Mouse (Mus musculus): ENCODE data around the gene Slc2a3. TPM values are rescaled to one million over a fixed set of nuclear protein-coding genes. Genes with fewer than 3 reads are reported as not detected.
"Not testable (repeated sequence)": the region's sequence is repeated elsewhere in the genome, so short reads cannot be mapped to it uniquely, and the experiment has no call there.

Slc2a3 gene
- polyA plus RNA-seq, 1 experiment, result 36.3 TPM

- peak; percentile 5 for DNase-seq (ENCODE audit: low read depth)
- TF ChIP-seq POLR2A (IDR thresholded peaks at IDR 0.05; ENCODE audit: borderline replicate concordance, extremely low read depth, insufficient read depth, insufficient read length, poor library complexity, severe bottlenecking), result no peak
- TF ChIP-seq CTCF (IDR thresholded peaks at IDR 0.05; ENCODE audit: borderline replicate concordance, extremely low read depth, insufficient read depth, insufficient read length), result no peak
These were observed 97.7 kb downstream of the Slc2a3 start for GRCm38 (mm10) chr6:122703706-122704105.

- TF ChIP-seq POLR2A (IDR thresholded peaks at IDR 0.05; ENCODE audit: borderline replicate concordance, extremely low read depth, insufficient read depth, insufficient read length, poor library complexity, severe bottlenecking) (no peak), CTCF (IDR thresholded peaks at IDR 0.05; ENCODE audit: borderline replicate concordance, extremely low read depth, insufficient read depth, insufficient read length) (no peak)
- peak; percentile 11 for DNase-seq (ENCODE audit: low read depth)
These were observed 98.2 kb downstream of the Slc2a3 start for GRCm38 (mm10) chr6:122703251-122703650.

GRCm38 (mm10) chr6:122702480-122703124 lies 98.8 kb downstream of the Slc2a3 start:
- no peak for TF ChIP-seq CTCF (IDR thresholded peaks at IDR 0.05; ENCODE audit: borderline replicate concordance, extremely low read depth, insufficient read depth, insufficient read length)
- no peak for TF ChIP-seq POLR2A (IDR thresholded peaks at IDR 0.05; ENCODE audit: borderline replicate concordance, extremely low read depth, insufficient read depth, insufficient read length, poor library complexity, severe bottlenecking)
- peak; percentile 91 for DNase-seq (ENCODE audit: low read depth)

- DNase-seq (ENCODE audit: low read depth), result peak; percentile 11
- no peak for TF ChIP-seq POLR2A (IDR thresholded peaks at IDR 0.05; ENCODE audit: borderline replicate concordance, extremely low read depth, insufficient read depth, insufficient read length, poor library complexity, severe bottlenecking)
- no peak for TF ChIP-seq CTCF (IDR thresholded peaks at IDR 0.05; ENCODE audit: borderline replicate concordance, extremely low read depth, insufficient read depth, insufficient read length)
These were observed 99.6 kb downstream of the Slc2a3 start for GRCm38 (mm10) chr6:122701816-122702215.

GRCm38 (mm10) chr6:122699628-122700027 lies 101.8 kb downstream of the Slc2a3 start:
- not testable (repeated sequence) for DNase-seq (ENCODE audit: low read depth)

- DNase-seq (ENCODE audit: low read depth), result no peak
- no peak for TF ChIP-seq CTCF (IDR thresholded peaks at IDR 0.05; ENCODE audit: borderline replicate concordance, extremely low read depth, insufficient read depth, insufficient read length)
- no peak for TF ChIP-seq POLR2A (IDR thresholded peaks at IDR 0.05; ENCODE audit: borderline replicate concordance, extremely low read depth, insufficient read depth, insufficient read length, poor library complexity, severe bottlenecking)
These were observed 106.0 kb downstream of the Slc2a3 start for GRCm38 (mm10) chr6:122695398-122695797.

GRCm38 (mm10) chr6:122690082-122690481 lies 111.4 kb downstream of the Slc2a3 start:
- DNase-seq (ENCODE audit: low read depth), result no peak
- TF ChIP-seq POLR2A (IDR thresholded peaks at IDR 0.05; ENCODE audit: borderline replicate concordance, extremely low read depth, insufficient read depth, insufficient read length, poor library complexity, severe bottlenecking) (no peak), CTCF (IDR thresholded peaks at IDR 0.05; ENCODE audit: borderline replicate concordance, extremely low read depth, insufficient read depth, insufficient read length) (no peak)

GRCm38 (mm10) chr6:122689411-122690055 lies 111.9 kb downstream of the Slc2a3 start:
- DNase-seq (ENCODE audit: low read depth), result no peak
- no peak for TF ChIP-seq POLR2A (IDR thresholded peaks at IDR 0.05; ENCODE audit: borderline replicate concordance, extremely low read depth, insufficient read depth, insufficient read length, poor library complexity, severe bottlenecking)
- TF ChIP-seq CTCF (IDR thresholded peaks at IDR 0.05; ENCODE audit: borderline replicate concordance, extremely low read depth, insufficient read depth, insufficient read length), result no peak

- TF ChIP-seq POLR2A (IDR thresholded peaks at IDR 0.05; ENCODE audit: borderline replicate concordance, extremely low read depth, insufficient read depth, insufficient read length, poor library complexity, severe bottlenecking), result no peak
- no peak for TF ChIP-seq CTCF (IDR thresholded peaks at IDR 0.05; ENCODE audit: borderline replicate concordance, extremely low read depth, insufficient read depth, insufficient read length)
These were observed 114.7 kb downstream of the Slc2a3 start for GRCm38 (mm10) chr6:122686709-122687108.

GRCm38 (mm10) chr6:122682646-122683045 lies 118.8 kb downstream of the Slc2a3 start:
- DNase-seq (ENCODE audit: low read depth), result no peak
- TF ChIP-seq CTCF (IDR thresholded peaks at IDR 0.05; ENCODE audit: borderline replicate concordance, extremely low read depth, insufficient read depth, insufficient read length) (no peak), POLR2A (IDR thresholded peaks at IDR 0.05; ENCODE audit: borderline replicate concordance, extremely low read depth, insufficient read depth, insufficient read length, poor library complexity, severe bottlenecking) (no peak)

More at GRCm38 (mm10) chr6:122686709-122687108, 114.7 kb downstream of the Slc2a3 start:
- DNase-seq (ENCODE audit: low read depth), result no peak

Other genes with a start within 250 kb of the Slc2a3 start
- 0.25 and 0.75 TPM in 2 replicates for gene Aicda, start 247.8 kb downstream of the Slc2a3 start, polyA plus RNA-seq (2012; rRNA removed)
- gene Apobec1, start 199.2 kb downstream of the Slc2a3 start, polyA plus RNA-seq (2012; rRNA removed), result 1.9 and 3.5 TPM in 2 replicates
- not detected in 2 replicates for gene Gdf3, start 191.6 kb downstream of the Slc2a3 start, polyA plus RNA-seq (2012; rRNA removed)
- not detected in 2 replicates for gene Dppa3, start 175.2 kb downstream of the Slc2a3 start, polyA plus RNA-seq (2012; rRNA removed)
- 0.22 and 0.23 TPM in 2 replicates for gene Nanog, start 94.2 kb downstream of the Slc2a3 start, polyA plus RNA-seq (2012; rRNA removed)
- gene Foxj2, start 18.3 kb upstream of the Slc2a3 start, polyA plus RNA-seq (2012; rRNA removed), result 5.9 and 12.5 TPM in 2 replicates
- gene C3ar1, start 54.5 kb upstream of the Slc2a3 start, polyA plus RNA-seq (2012; rRNA removed), result 1.3 TPM in 2 replicates
- gene Necap1, start 72.8 kb upstream of the Slc2a3 start, polyA plus RNA-seq (2012; rRNA removed), result 74.3 and 84.2 TPM in 2 replicates
- gene Clec4a1, start 120.2 kb upstream of the Slc2a3 start, polyA plus RNA-seq (2012; rRNA removed), result 0.90 and 1.2 TPM in 2 replicates
- gene Clec4a3, start 150.9 kb upstream of the Slc2a3 start, polyA plus RNA-seq (2012; rRNA removed), result 0.45 TPM in 1 of 2 replicates, not detected in the other
- not detected in 2 replicates for gene Clec4a4, start 188.7 kb upstream of the Slc2a3 start, polyA plus RNA-seq (2012; rRNA removed)
- not detected in 2 replicates for gene Clec4b1, start 248.3 kb upstream of the Slc2a3 start, polyA plus RNA-seq (2012; rRNA removed)

Measured in brain, embryonic 14.5 days (tissue).